Mouse (Mus musculus): ENCODE measurements around the gene Cabp2.
"Not testable (repeated sequence)": the region's sequence is repeated elsewhere in the genome, so short reads cannot be mapped to it uniquely, and the experiment has no call there.

Gene Cabp2

GRCm38 (mm10) chr19:4081394-4081793 lies at the start of gene Cabp2:
Gene Cabp2, plus strand, starts transcription at chr19:4081578.
- DNase-seq = peak in 1 of 2 experiments; percentile 24

GRCm38 (mm10) chr19:4032668-4033067 lies 48.7 kb upstream of the Cabp2 start:
- no peak for DNase-seq

DNA sequence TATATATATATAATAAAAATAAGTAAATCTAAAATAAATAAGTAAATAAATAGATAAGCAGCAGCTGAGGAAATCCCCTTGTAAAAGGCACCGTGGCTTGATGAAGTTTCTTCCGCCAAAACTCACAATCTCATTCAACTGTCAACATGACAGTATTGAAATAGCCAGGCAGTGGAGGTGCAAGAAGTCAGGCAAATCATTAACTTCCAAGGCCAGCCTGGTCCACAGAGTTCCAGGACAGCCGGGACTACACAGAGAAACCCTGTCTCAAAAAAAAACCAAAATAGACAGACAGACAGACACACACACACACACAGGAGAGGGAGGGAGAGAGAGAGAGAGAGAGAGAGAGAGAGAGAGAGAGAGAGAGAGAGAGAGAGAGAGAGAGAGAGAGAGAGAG lies 48.1 kb upstream of the Cabp2 start:
- DNase-seq = no peak

- DNase-seq = no peak
Observed at GRCm38 (mm10) chr19:4033742-4034141, 47.6 kb upstream of the Cabp2 start.

DNA sequence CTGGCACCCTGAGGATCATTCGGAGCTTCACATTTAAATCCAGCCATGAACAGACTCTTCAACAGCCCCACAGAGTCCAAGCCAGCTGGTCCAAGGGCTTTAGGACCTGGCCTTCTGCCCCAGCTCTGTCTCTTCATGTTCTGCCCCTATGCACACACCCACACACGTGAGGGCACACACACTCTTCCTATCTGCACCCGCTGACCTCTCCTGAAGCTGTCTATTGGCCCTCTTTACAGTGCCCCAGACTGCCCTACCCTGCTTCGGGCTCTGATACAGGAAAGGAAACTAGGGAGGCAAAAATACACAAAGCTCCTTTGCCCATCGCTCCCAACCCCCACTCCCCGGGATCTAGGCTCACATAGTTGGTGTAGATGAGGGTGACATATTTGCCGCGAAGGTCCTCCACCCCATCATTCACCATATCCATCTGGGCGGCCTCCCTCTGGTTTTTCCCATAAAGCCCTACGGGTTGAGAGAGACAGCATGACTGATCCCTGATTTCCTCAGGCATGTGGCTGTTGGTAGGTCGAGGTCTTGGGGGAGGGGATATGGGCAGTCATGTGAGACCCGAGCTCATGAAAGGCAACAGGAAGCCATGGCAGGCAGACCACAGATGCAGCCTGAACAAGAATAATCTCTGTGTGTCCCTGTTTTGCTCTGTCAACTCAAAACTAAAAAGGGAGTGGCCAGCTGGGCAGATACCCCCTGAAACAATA lies 44.9 kb upstream of the Cabp2 start:
- DNase-seq = no peak

- not testable (repeated sequence) for DNase-seq
Observed at GRCm38 (mm10) chr19:4037154-4037787, 44.1 kb upstream of the Cabp2 start.

GRCm38 (mm10) chr19:4037788-4038232 lies 43.6 kb upstream of the Cabp2 start, which contains the start of gene Gstp1:
Gene Gstp1, minus strand, starts transcription at chr19:4037985.
- peak; percentile 80 to 86 for DNase-seq

- DNase-seq = not testable (repeated sequence)
Observed at GRCm38 (mm10) chr19:4040941-4041340, 40.4 kb upstream of the Cabp2 start.

- DNase-seq = not testable (repeated sequence)
Observed at GRCm38 (mm10) chr19:4041500-4041899, 39.9 kb upstream of the Cabp2 start.

DNA sequence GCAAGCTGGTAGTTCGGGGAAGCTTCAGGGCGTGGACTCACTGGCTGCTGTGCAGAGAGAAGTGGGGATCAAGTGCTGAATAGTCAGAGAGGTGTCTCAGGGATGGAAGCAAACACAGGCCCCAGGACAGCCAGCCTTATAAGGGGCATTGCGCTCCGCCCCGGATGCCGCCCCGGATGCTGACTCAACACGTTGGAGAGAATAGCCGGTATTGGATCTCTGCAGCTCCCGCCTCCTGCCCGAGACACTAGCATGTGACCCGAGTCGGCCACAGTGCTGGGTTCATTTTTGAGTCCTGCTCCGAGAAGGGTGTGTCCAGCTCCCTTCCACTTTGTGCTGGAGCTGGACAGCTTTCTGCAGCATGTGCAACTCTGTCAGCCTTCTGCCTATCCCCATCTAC lies 39.3 kb upstream of the Cabp2 start:
- DNase-seq = no peak

- not testable (repeated sequence) for DNase-seq
Observed at GRCm38 (mm10) chr19:4044109-4044508, 37.3 kb upstream of the Cabp2 start.

DNA sequence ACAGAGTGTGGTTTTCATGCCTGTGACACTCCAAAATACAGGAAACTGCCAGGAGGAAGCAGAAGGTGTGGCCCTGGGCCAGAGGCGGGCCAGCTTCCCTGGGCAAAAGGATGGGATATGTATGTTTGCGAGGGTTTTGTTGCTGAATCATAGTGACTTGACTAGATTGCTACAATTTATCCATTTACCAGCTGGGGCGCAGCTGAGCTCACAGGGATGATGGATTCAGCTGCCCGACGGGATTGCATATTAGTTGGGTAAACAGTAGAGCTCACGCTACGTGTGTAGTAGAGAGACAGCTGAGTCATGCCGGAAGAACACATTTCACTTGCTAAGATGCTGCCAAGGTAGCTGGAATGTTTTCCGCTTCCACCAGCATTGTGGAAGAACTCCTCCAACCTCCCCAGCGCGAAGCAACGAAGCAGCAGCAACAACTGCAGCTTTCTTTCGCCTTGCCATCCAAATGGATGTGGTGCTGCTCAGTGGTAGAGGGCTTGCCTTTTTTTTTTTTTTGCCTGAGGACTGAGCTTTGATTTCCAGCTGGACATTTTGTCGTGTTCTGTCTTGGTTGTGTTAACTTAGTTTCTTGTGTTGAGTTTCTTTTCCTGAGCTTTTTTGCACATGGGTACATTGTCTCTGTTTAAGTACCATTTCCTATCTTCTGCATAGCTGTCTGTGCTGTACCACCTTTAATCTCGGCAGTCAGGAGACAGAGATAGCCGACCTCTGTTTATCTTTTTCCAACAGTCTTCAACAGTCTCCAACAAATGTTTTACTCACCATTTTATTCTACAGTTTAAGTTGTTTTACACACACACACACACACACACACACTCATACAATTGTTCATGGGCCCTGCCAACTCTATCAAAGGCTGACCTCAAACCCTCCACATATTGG lies 35.2 kb upstream of the Cabp2 start, which contains the start of gene Gstp2:
Gene Gstp2, minus strand, starts transcription at position 58 of the 900 bp plus-strand sequence.
- DNase-seq = peak; percentile 82 to 87

DNA sequence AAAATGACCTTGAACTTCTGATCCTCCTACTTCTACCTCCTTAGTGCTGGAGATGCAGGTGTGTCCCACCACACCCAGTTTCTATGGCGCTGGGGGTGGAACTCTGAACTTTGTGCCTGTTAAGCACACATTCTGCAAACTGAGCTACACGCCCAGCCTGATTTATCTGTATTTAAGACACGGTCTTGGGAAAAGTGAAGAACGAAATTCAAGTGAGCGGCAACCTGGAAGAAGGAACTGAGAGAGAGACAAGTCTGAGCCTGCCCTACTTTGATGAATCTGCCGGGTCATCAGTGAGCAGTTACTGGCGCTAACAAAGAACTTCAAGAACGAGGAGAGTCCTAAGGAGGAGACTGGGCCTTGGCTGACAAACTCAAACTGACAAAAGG lies 34.5 kb upstream of the Cabp2 start:
- DNase-seq = no peak

DNA sequence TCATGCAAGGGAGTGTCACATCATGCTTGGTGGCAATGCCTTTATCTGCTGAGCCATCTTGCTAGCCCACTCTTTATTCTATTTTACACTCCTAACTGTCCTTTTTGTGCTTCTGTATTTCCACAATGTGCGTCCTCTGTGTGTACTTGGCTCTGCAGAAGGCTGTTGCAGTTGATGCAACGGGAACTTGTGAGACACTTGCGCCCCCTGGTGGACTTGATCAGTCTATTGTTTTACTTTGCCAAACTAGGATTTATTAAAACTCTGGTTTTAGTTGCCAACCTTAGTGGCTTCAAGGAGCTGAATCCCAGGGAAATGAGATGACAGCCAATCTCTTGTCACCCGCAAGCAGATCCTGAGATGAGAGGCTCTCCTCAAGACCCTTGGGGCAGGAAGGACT lies 33.5 kb upstream of the Cabp2 start:
- DNase-seq = peak; percentile 81 to 92

- not testable (repeated sequence) for DNase-seq
Observed at GRCm38 (mm10) chr19:4049069-4049468, 32.3 kb upstream of the Cabp2 start.

DNA sequence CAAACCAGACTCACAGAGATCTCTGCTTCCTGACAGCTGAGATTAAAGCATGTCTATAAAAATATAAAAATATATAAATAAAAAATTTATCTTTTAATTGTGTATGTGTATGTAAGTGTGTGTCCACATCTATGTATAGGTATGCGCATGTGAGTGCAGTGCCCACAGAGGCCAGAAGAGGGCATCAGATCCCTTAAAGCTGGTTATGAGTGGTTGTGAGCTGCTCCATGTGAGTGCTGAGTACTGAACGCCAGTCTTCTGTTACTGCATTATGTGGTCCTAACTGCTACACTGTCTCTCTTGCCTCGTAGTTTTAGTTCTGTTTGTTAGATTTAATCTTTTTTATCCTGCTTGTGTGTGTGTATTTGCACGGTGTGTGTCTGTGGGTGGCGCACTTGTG lies 30.4 kb upstream of the Cabp2 start:
- peak in 1 of 2 experiments; percentile 41 for DNase-seq

DNA sequence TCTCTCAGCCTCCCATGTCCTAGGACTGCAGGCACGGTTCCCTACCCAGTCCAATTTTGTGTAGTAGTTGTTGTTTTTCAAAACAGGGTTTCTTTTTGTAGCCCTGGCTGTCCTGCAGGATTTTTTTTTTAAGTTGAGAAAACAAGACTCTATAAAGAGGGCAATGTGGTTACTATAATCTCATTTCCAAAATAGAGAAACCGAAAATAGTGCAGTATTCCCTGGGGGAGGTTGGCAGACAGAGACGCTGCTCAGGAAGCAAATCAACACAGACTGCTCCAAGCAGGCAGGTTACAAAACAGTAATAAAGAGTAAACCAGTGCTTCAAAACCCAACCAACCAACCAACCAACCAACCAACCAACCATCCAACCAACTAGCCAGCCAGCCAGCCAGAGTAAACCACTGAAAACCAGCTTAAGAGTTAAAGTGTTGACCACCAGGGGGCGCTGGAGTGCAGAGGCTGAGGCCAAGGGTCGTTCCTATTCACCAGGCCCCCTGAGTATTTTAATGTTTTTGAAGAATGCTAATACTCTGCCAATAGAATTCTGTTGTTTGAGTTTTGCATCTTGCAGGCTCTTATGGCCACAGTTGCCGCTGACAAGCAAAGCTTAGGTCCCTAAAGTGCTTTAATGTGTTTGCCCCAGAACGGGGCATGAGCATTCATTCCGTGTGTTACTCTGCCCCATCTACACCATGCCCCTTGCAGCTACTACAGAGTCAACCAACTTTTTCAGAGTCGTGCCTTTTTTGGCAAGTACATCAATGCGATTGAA lies 29.4 kb upstream of the Cabp2 start:
- peak; percentile 70 to 85 for DNase-seq

DNA sequence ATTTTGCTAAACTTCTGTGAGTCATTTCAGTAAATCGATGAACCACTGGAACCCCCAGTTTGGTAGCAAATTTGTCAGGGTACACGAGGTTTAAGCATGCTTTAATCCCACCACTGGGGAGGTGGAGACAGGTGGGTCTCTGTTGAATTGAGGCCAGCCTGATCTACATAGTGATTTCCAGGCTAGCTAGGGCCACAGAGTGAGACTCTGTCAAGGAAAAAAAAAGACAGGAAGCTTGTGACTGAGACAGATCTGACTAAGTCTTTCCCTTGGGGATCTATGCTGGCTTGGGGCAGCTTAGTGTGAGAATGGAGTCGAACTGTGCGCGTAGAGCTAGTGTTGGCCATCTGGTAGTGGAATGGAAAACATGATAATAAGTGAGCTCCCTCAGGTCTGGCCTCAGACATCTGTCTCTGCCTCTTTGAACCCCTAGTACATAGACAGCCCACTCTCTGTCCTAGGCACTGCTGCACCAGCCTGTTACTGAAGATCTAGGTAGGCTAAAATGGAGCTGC lies 28.8 kb upstream of the Cabp2 start:
- no peak for DNase-seq

DNA sequence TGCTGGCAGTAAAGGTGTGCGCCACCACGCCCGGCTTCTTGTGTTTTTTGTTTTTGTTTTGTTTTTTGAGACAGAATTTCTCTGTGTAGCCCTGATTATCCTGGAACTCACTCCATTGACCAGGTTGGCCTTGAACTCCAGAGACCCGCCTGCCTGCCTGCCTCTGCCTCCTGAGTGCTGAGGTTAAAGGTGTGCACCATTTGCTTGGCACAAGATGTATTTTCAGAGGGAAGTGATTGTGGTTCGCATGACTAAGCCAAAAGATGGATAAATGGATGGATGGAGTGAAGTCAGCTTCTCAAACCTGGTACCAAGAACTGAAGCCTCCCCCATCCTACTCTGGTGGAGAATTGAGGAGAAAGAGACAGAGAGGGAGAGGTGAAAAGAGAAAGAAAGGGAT lies 26.8 kb upstream of the Cabp2 start:
- DNase-seq = no peak

GRCm38 (mm10) chr19:4055216-4055946 lies 26.0 kb upstream of the Cabp2 start:
- DNase-seq = peak; percentile 76 to 83

- DNase-seq = no peak
Observed at GRCm38 (mm10) chr19:4055947-4056693, 25.3 kb upstream of the Cabp2 start.

Measured in cerebellum, postnatal 25 days (tissue).